Mouse (Mus musculus) liver, postnatal 0 days (tissue): ENCODE measurements around the gene Ptpn20.

Experiments
- CTCF ChIP-seq: sonication (generic); IDR thresholded peaks from 2 replicates; pipeline ENCODE4 v1.5.1; 2016; ENCODE audit warnings: antibody characterized with exemption, low read depth
- EP300 ChIP-seq: IDR thresholded peaks from 2 replicates; pipeline ENCODE4 v1.6.1; 2016; ENCODE audit warnings: antibody characterized with exemption, low read depth, mild to moderate bottlenecking

- TF ChIP-seq CTCF: peak; percentile 73
- no peak for TF ChIP-seq EP300
Observed at GRCm38 (mm10) chr14:33673350-33674087, 84.5 kb downstream of the Ptpn20 start.
